Mouse (Mus musculus) forelimb bud, embryonic 11.5 days (tissue): ENCODE data around the gene Sp9.

Experiments
- DNase-seq: peaks from one replicate; pipeline ENCODE4 v3.0.0-alpha.2; 2012; ENCODE audit warnings: low read depth, low spot score

The Sp9 gene

DNA sequence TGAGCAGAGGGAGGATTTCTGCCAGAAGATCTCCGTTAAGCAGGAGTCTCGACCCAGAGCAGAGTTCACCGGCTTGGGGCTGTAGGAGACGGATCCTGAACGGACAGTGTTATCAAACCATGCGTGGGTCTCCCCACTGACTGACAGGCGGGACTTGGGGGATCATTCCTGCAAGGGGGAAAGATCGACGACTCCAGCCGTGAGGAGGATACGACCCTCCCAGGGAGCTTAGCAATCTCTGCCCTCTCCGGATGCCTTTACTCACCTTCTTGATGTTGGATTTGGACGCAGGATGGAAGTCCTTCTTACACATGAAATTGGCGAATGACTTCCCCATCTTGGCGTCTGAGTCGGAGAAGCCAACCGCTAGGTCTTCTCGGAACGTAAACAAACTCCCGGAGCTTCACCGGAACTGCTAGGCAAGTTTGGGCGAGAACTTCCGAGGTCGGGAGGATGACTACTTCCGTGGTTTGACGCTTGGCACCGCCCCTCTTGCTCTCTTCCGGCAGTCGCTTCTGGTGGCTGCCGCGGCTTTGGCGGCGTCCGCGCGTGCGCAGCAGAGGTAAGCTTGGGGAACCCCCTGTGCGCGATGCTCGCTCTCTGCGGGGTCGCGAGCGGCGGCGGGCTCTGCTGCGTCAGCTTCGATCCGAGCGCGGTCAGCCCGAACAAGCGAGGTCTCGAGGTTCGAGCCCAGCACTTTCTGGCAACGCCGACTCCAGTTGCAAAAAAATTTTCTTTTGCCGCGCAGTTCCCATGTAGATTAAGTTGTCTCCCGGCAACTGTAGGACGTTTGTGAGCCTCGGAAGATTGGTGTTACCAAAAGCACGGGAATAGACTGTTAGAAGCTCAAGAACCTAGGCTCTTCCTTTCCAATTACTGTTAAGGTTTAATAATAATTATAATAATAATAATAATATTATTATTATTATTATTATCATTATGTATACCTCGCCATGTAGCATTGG is 40.7 kb downstream of the Sp9 start, which contains the start of the genes Scrn3 and Cir1:
Gene Scrn3, plus strand, starts transcription at position 450 of the 965 bp plus-strand sequence.
Gene Cir1, minus strand, starts transcription at position 550 of the 965 bp plus-strand sequence.
- peak; percentile 97 for DNase-seq

GRCm38 (mm10) chr2:73313117-73313501 is 41.4 kb downstream of the Sp9 start:
- peak; percentile 19 for DNase-seq

- no peak for DNase-seq
Observed at GRCm38 (mm10) chr2:73314311-73314710, 42.6 kb downstream of the Sp9 start.

GRCm38 (mm10) chr2:73317426-73317825 is 45.7 kb downstream of the Sp9 start:
- no peak for DNase-seq

- DNase-seq: no peak
Observed at GRCm38 (mm10) chr2:73319218-73319617, 47.5 kb downstream of the Sp9 start.

- no peak for DNase-seq
Observed at GRCm38 (mm10) chr2:73322991-73323390, 51.3 kb downstream of the Sp9 start.

- DNase-seq: no peak
Observed at GRCm38 (mm10) chr2:73325871-73326270, 54.1 kb downstream of the Sp9 start.
